Comparison of ENCODE assay signal across 8 mouse cellular contexts in genomic region chr6:116653684-116654454, GRCm38 (mm10). TPM values are rescaled to one million over a fixed set of nuclear protein-coding genes. Genes with fewer than 3 reads are reported as not detected.
A peak's percentile ranks its signal among the peaks of the same experiment; 100 is the strongest.
DNase-seq lines count a peak whose midpoint lies in the region; ATAC-seq and TF ChIP-seq lines count a peak whose summit lies in the region.

No protein-coding gene starts in this region.

- TF ChIP-seq EP300 in heart, postnatal 0 days (IDR thresholded peaks at IDR 0.05; ENCODE audit: low read depth) = no peak

- TF ChIP-seq POLR2A in lung, adult 2 months (IDR thresholded peaks at IDR 0.05; ENCODE audit: borderline replicate concordance, extremely low read depth, low read depth, low read length) = peak; percentile 49; the same call in 1 of the 2 replicates

- H3K4me2 ChIP-seq in heart, postnatal 0 days (ENCODE audit: low read depth, low read length) = peak overlapping the region; percentile 73
- H3K4me2 ChIP-seq in neural tube, embryonic 15.5 days = no peak overlapping the region

- no peaks in the 10 kb centered on the region for H3K27me3 ChIP-seq in heart, postnatal 0 days (ENCODE audit: control insufficient read depth, insufficient read depth, low read length)
- H3K27me3 ChIP-seq in neural tube, embryonic 15.5 days (replicated peaks) = no peaks in the 10 kb centered on the region

- H3K36me3 ChIP-seq in ES-E14 (ENCODE audit: control insufficient read depth, insufficient read depth, low read length, poor library complexity, severe bottlenecking) = no peaks in the 10 kb centered on the region
- H3K36me3 ChIP-seq in heart, postnatal 0 days (replicated peaks; ENCODE audit: control insufficient read depth, insufficient read depth, low read length) = peaks cover 13% of the 10 kb centered on the region; the same call in 1 of the 2 replicates
- H3K36me3 ChIP-seq in neural tube, embryonic 15.5 days = no peaks in the 10 kb centered on the region

- no peak overlapping the region for H3K4me3 ChIP-seq in ES-E14 (ENCODE audit: insufficient read depth in 1 of 2, low read depth in 1 of 2, low read length in 2 of 2, poor library complexity in 1 of 2, severe bottlenecking in 1 of 2)
- no peak overlapping the region for H3K4me3 ChIP-seq in heart, postnatal 0 days (ENCODE audit: low read depth, low read length)
- H3K4me3 ChIP-seq in lung, adult 2 months (replicated peaks; ENCODE audit: extremely low read depth, low read depth, low read length) = no peak overlapping the region
- no peak overlapping the region for H3K4me3 ChIP-seq in neural tube, embryonic 15.5 days (replicated peaks)

- WGBS in heart, postnatal 0 days = 51% methylated on average over 9 of the region's 9 CpGs
- WGBS in lung, adult 2 months = 48% methylated on average over 9 of the region's 9 CpGs
- WGBS in neural tube, embryonic 15.5 days = 68% methylated on average over 9 of the region's 9 CpGs

- no peaks in the 10 kb centered on the region for H3K9me3 ChIP-seq in ES-E14 (ENCODE audit: control insufficient read depth, insufficient read depth, low read depth, low read length)
- no peaks in the 10 kb centered on the region for H3K9me3 ChIP-seq in heart, postnatal 0 days (replicated peaks; ENCODE audit: control insufficient read depth, low read length)
- H3K9me3 ChIP-seq in neural tube, embryonic 15.5 days (replicated peaks) = no peaks in the 10 kb centered on the region

- ATAC-seq in heart, postnatal 0 days (ENCODE audit: insufficient read depth, low read depth) = peak; percentile 34
- peak; percentile 88 for ATAC-seq in neural tube, embryonic 15.5 days (ENCODE audit: low FRiP score)

- H3K4me1 ChIP-seq in ES-E14 (ENCODE audit: control insufficient read depth in 2 of 2, insufficient read depth in 2 of 2, low read length in 2 of 2, poor library complexity in 1 of 2) = no peaks in the 10 kb centered on the region
- peaks cover 9% of the 10 kb centered on the region; the same call in 1 of the 2 replicates for H3K4me1 ChIP-seq in heart, postnatal 0 days (ENCODE audit: control insufficient read depth, insufficient read depth)
- H3K4me1 ChIP-seq in lung, adult 2 months (ENCODE audit: control insufficient read depth, insufficient read depth, low read length) = peaks cover 5% of the 10 kb centered on the region; the same call in 1 of the 2 replicates
- no peaks in the 10 kb centered on the region for H3K4me1 ChIP-seq in neural tube, embryonic 15.5 days

- in situ Hi-C loops in ES-E14 (cut with MboI; ENCODE audit: low sequenced_read_pairs in 2 of 2, unreplicated experiment in 2 of 2) = loop anchor here in 1 of 2 experiments (5.0 kb wide), 1 partner anchor 43 kb away; no protein-coding TSS in a partner anchor

- no peak overlapping the region for H3K27ac ChIP-seq in ES-E14 (ENCODE audit: insufficient read depth, low read depth, low read length, poor library complexity, severe bottlenecking)
- H3K27ac ChIP-seq in heart, postnatal 0 days (ENCODE audit: low read depth) = no peak overlapping the region; the same call in 1 of the 2 replicates
- H3K27ac ChIP-seq in neural tube, embryonic 15.5 days (replicated peaks) = no peak overlapping the region

- peak; percentile 87 for TF ChIP-seq CTCF in heart, postnatal 0 days (IDR thresholded peaks at IDR 0.05; ENCODE audit: low read depth)
- peak; percentile 9; the same call in 1 of the 2 replicates for TF ChIP-seq CTCF in lung, adult 2 months (IDR thresholded peaks at IDR 0.05; ENCODE audit: insufficient read depth, low read length)

- no peak overlapping the region for H3K9ac ChIP-seq in ES-E14 (ENCODE audit: insufficient read depth, low read depth, low read length, poor library complexity, severe bottlenecking)
- no peak overlapping the region for H3K9ac ChIP-seq in heart, postnatal 0 days (replicated peaks; ENCODE audit: low read depth, low read length)
- no peak overlapping the region for H3K9ac ChIP-seq in neural tube, embryonic 15.5 days (replicated peaks)

- DNase-seq in 416B (ENCODE audit: low read depth) = peak; percentile 61
- peak; percentile 51 for DNase-seq in ES-E14 (ENCODE audit: low read depth, low spot score)
- DNase-seq in cerebellum, postnatal 36 days = peak; percentile 48 to 70
- DNase-seq in heart, postnatal 0 days (ENCODE audit: low spot score) = peak; percentile 66
- peak; percentile 62 to 81 for DNase-seq in kidney, postnatal 36 days
- no peak for DNase-seq in lung, adult 2 months
- DNase-seq in urinary bladder, postnatal 10 days (ENCODE audit: low spot score) = no peak

TF ChIP-seq in ES-E14, 5 proteins besides CTCF, POLR2A, EP300 and RAD21:
- TF ChIP-seq ZNF384 (IDR thresholded peaks at IDR 0.05; ENCODE audit: low read depth, low read length) (no peak), MAFK (IDR thresholded peaks at IDR 0.05; ENCODE audit: insufficient read depth, low read depth, low read length) (no peak), ZC3H11A (IDR thresholded peaks at IDR 0.05; ENCODE audit: borderline replicate concordance, low read depth, low read length) (peak; percentile 75), CHD2 (IDR thresholded peaks at IDR 0.05; ENCODE audit: low read depth, low read length) (no peak), HCFC1 (IDR thresholded peaks at IDR 0.05; ENCODE audit: borderline replicate concordance, insufficient read depth, low read length) (no peak)
TF ChIP-seq in ES-E14: peak in this region for 1.

RNA-seq across cellular contexts. Expression of gene Depp1, which starts 3.5 kb away (rescaled TPM):
- 0.18 TPM in 1 of 2 replicates, not detected in the other for total RNA-seq in ES-E14 (2012; rRNA removed)
- total RNA-seq in heart, postnatal 0 days (2014; rRNA removed; ENCODE audit: low replicate concordance) = 169 and 347 TPM in 2 replicates
- polyA plus RNA-seq in heart, postnatal 0 days (2015; fragmentation: Nextera tagmentation; extraction: Ambion mirVana) = 41.3 and 49.6 TPM in 2 replicates
- 59.8 and 70.1 TPM in 2 replicates for polyA plus RNA-seq in lung, adult 2 months (2012; rRNA removed)
- 16.5 and 16.9 TPM in 2 replicates for polyA plus RNA-seq in neural tube, embryonic 15.5 days (2015; fragmentation: Nextera tagmentation; extraction: Ambion mirVana)

RNA-seq across cellular contexts. Expression of gene Rassf4, which starts 19.9 kb away (rescaled TPM):
- 0.74 and 2.8 TPM in 2 replicates for total RNA-seq in ES-E14 (2012; rRNA removed)
- 1.6 and 2.6 TPM in 2 replicates for total RNA-seq in heart, postnatal 0 days (2014; rRNA removed; ENCODE audit: low replicate concordance)
- polyA plus RNA-seq in heart, postnatal 0 days (2015; fragmentation: Nextera tagmentation; extraction: Ambion mirVana) = 5.9 and 6.0 TPM in 2 replicates
- polyA plus RNA-seq in lung, adult 2 months (2012; rRNA removed) = 18.1 and 20.6 TPM in 2 replicates
- 29.0 and 32.5 TPM in 2 replicates for polyA plus RNA-seq in neural tube, embryonic 15.5 days (2015; fragmentation: Nextera tagmentation; extraction: Ambion mirVana)

RNA-seq across cellular contexts. Expression of gene Zfp422, which starts 25.1 kb away (rescaled TPM):
- total RNA-seq in ES-E14 (2012; rRNA removed) = 5.1 and 7.0 TPM in 2 replicates
- total RNA-seq in heart, postnatal 0 days (2014; rRNA removed; ENCODE audit: low replicate concordance) = 29.1 and 33.0 TPM in 2 replicates
- 49.8 and 50.7 TPM in 2 replicates for polyA plus RNA-seq in heart, postnatal 0 days (2015; fragmentation: Nextera tagmentation; extraction: Ambion mirVana)
- 8.4 and 16.2 TPM in 2 replicates for polyA plus RNA-seq in lung, adult 2 months (2012; rRNA removed)
- polyA plus RNA-seq in neural tube, embryonic 15.5 days (2015; fragmentation: Nextera tagmentation; extraction: Ambion mirVana) = 108 and 122 TPM in 2 replicates

Comparison
In these comparisons a context has a peak if more than half of its experiments do, and no peak if none do; other contexts are left out.
1. DNase-seq: peak in 416B (single experiment), ES-E14 (single experiment), cerebellum, postnatal 36 days (2 of 2), heart, postnatal 0 days (single experiment) and kidney, postnatal 36 days (2 of 2); none in lung, adult 2 months (single experiment) and urinary bladder, postnatal 10 days (single experiment).